Mouse (Mus musculus) adrenal gland, adult 2 months (tissue): ENCODE results near the gene Slc24a1. TPM values are rescaled to one million over a fixed set of nuclear protein-coding genes. Genes with fewer than 3 reads are reported as not detected.

ENCODE experiments used
- microRNA-seq, 2 experiments: library from miRNA; unstranded; fragments of <30 nt; microRNA quantifications; one replicate each; pipeline ENCODE4 v1.2.0; 2021
- polyA plus RNA-seq: library from polyadenylated mRNA; depleted of rRNA; stranded (reverse); fragments of >200 nt; gene quantifications from 2 replicates; pipeline ENCODE4 v1.2.3, GENCODE M21; 2012; rRNA removed
- total RNA-seq, 2 experiments: library from RNA; stranded (reverse); gene quantifications; 2 replicates each; pipeline ENCODE4 v1.2.3; 2021

Slc24a1 gene
- total and polyA plus RNA-seq, 3 experiments, result not detected

Small RNAs within 50 kb of the gene (microRNA-seq; reads per million reads assigned to microRNA genes)
- gene Gm25640, result 0 reads per million in 2 experiments

Other genes with a start within 250 kb of the Slc24a1 start
- 100 to 1,000 TPM; 230 to 291 TPM for gene Rab11a, start 213.8 kb downstream of the Slc24a1 start, total RNA-seq
- gene Rab11a, start 213.8 kb downstream of the Slc24a1 start, polyA plus RNA-seq, result 60.7 and 74.6 TPM in 2 replicates
- 10 to 100 TPM; 16.8 to 17.3 TPM for gene Dennd4a, start 140.3 kb downstream of the Slc24a1 start, total RNA-seq
- gene Dennd4a, start 140.3 kb downstream of the Slc24a1 start, polyA plus RNA-seq, result 2.6 and 2.7 TPM in 2 replicates
- gene Ints14, start 9.3 kb upstream of the Slc24a1 start, total RNA-seq, result 10 to 100 TPM; 25.5 to 27.6 TPM
- 7.5 and 9.9 TPM in 2 replicates for gene Ints14, start 9.3 kb upstream of the Slc24a1 start, polyA plus RNA-seq
- 100 to 1,000 TPM; 255 to 306 TPM for gene Hacd3, start 70.1 kb upstream of the Slc24a1 start, total RNA-seq
- 177 and 180 TPM in 2 replicates for gene Hacd3, start 70.1 kb upstream of the Slc24a1 start, polyA plus RNA-seq
- gene Dpp8, start 80.8 kb upstream of the Slc24a1 start, total RNA-seq, result 10 to 100 TPM; 85.8 to 89.5 TPM
- gene Dpp8, start 80.8 kb upstream of the Slc24a1 start, polyA plus RNA-seq, result 26.4 and 39.7 TPM in 2 replicates
- 10 to 100 TPM; 22.5 to 33.7 TPM for gene Igdcc4, start 149.9 kb upstream of the Slc24a1 start, total RNA-seq
- gene Igdcc4, start 149.9 kb upstream of the Slc24a1 start, polyA plus RNA-seq, result 37.5 and 38.9 TPM in 2 replicates
- 1 to 10 TPM; 1.1 to 1.4 TPM for gene Igdcc3, start 189.6 kb upstream of the Slc24a1 start, total RNA-seq
- gene Igdcc3, start 189.6 kb upstream of the Slc24a1 start, polyA plus RNA-seq, result 2.6 and 4.8 TPM in 2 replicates
- 10 to 100 TPM; 13.5 to 22.3 TPM for gene Parp16, start 243.7 kb upstream of the Slc24a1 start, total RNA-seq
- gene Parp16, start 243.7 kb upstream of the Slc24a1 start, polyA plus RNA-seq, result 41.9 and 49.8 TPM in 2 replicates